42 mouse cellular contexts compared by ENCODE assay signal in genomic region chr4:86558228-86558627, GRCm38 (mm10). TPM values are rescaled to one million over a fixed set of nuclear protein-coding genes. Genes with fewer than 3 reads are reported as not detected.
"Had no signal": no experiment of that assay in that cellular context is flagged by ENCODE, and none has a peak within 500 bp of the region (broad histone marks: within the 10 kb centered on the region; RNA-seq: fewer than 3 reads in every experiment).

Saxo1 (minus strand) TSS chr4:86558328.

- H3K4me3 ChIP-seq: left cerebral cortex, adult 2 months; limb, embryonic 12.5 days; limb, embryonic 13.5 days; limb, embryonic 15.5 days; liver, embryonic 12.5 days; liver, embryonic 13.5 days; liver, embryonic 15.5 days; lung, embryonic 15.5 days; megakaryocyte, embryonic 14.5 days; midbrain, embryonic 10.5 days; midbrain, embryonic 12.5 days; midbrain, embryonic 13.5 days; midbrain, embryonic 15.5 days; myocyte had no signal

- H3K27ac ChIP-seq: left cerebral cortex, adult 2 months; limb, embryonic 12.5 days; limb, embryonic 13.5 days; limb, embryonic 15.5 days; liver, embryonic 12.5 days; liver, embryonic 13.5 days; liver, embryonic 14.5 days; liver, embryonic 15.5 days; lung, embryonic 15.5 days; macrophage; midbrain, embryonic 10.5 days; midbrain, embryonic 12.5 days; midbrain, embryonic 13.5 days; midbrain, embryonic 15.5 days had no signal

- ATAC-seq: liver, embryonic 12.5 days; liver, postnatal 0 days; lung, postnatal 0 days; midbrain, embryonic 13.5 days; midbrain, embryonic 15.5 days; midbrain, embryonic 16.5 days had no signal

- H3K4me2 ChIP-seq: limb, embryonic 12.5 days; limb, embryonic 13.5 days; limb, embryonic 15.5 days; liver, embryonic 11.5 days; liver, embryonic 12.5 days; liver, embryonic 13.5 days; liver, embryonic 15.5 days; lung, embryonic 14.5 days; lung, embryonic 15.5 days; midbrain, embryonic 12.5 days; midbrain, embryonic 13.5 days; midbrain, embryonic 15.5 days had no signal

- DNase-seq: left cerebral cortex, postnatal 4 days; liver; liver, embryonic 13.5 days; liver, postnatal 0 days; lung, adult 18-20 months; lung, adult 2 months; lung, embryonic 14.5 days; lung, postnatal 10 days; lung, postnatal 14 days; lung, postnatal 36 days; lung, postnatal 4 days; midbrain, embryonic 14.5 days had no signal

- H3K27me3 ChIP-seq: limb, embryonic 12.5 days; limb, embryonic 13.5 days; limb, embryonic 15.5 days; liver, embryonic 13.5 days; liver, embryonic 15.5 days; lung, embryonic 15.5 days; midbrain, embryonic 12.5 days; midbrain, embryonic 13.5 days; midbrain, embryonic 15.5 days had no signal

- H3K9ac ChIP-seq: limb, embryonic 12.5 days; limb, embryonic 13.5 days; limb, embryonic 15.5 days; liver, embryonic 12.5 days; liver, embryonic 13.5 days; liver, embryonic 14.5 days; liver, embryonic 15.5 days; liver, postnatal 0 days; lung, embryonic 14.5 days; lung, embryonic 15.5 days; midbrain, embryonic 12.5 days; midbrain, embryonic 13.5 days; midbrain, embryonic 15.5 days had no signal

- H3K9me3 ChIP-seq: limb, embryonic 12.5 days; limb, embryonic 13.5 days; limb, embryonic 15.5 days; liver, embryonic 12.5 days; liver, embryonic 13.5 days; liver, embryonic 15.5 days; lung, embryonic 15.5 days; megakaryocyte, embryonic 14.5 days; midbrain, embryonic 10.5 days; midbrain, embryonic 12.5 days; midbrain, embryonic 13.5 days; midbrain, embryonic 15.5 days had no signal

- H3K4me1 ChIP-seq: limb, embryonic 15.5 days; liver, embryonic 12.5 days; liver, embryonic 13.5 days; liver, embryonic 15.5 days; lung, embryonic 15.5 days; midbrain, embryonic 10.5 days; midbrain, embryonic 12.5 days; midbrain, embryonic 13.5 days; midbrain, embryonic 15.5 days had no signal

- H3K36me3 ChIP-seq: limb, embryonic 12.5 days; limb, embryonic 13.5 days; limb, embryonic 15.5 days; liver, embryonic 12.5 days; liver, embryonic 13.5 days; liver, embryonic 15.5 days; lung, embryonic 15.5 days; midbrain, embryonic 10.5 days; midbrain, embryonic 12.5 days; midbrain, embryonic 13.5 days; midbrain, embryonic 15.5 days had no signal

RNA-seq across cellular contexts. Expression of gene Saxo1, which starts in this region (rescaled TPM):
- total RNA-seq: left cerebral cortex, adult 18-20 months; left cerebral cortex, adult 2 months; left cerebral cortex, adult 8-10 months; left cerebral cortex, postnatal 14 days; left cerebral cortex, postnatal 25 days; left cerebral cortex, postnatal 36 days; left cerebral cortex, postnatal 4 days; liver, adult 2 months; megakaryocyte progenitor cell, adult 5-6 weeks; megakaryocyte, adult 5-6 weeks; megakaryocyte-erythroid progenitor cell, adult 5-6 weeks; monocyte, adult 5-6 weeks had no signal
- polyA plus RNA-seq: liver, adult 2 months; liver, embryonic 11.5 days; liver, embryonic 12.5 days; liver, embryonic 13.5 days; liver, embryonic 14.5 days; liver, embryonic 15.5 days; liver, embryonic 16.5 days; liver, postnatal 0 days; lung, adult 2 months; lung, embryonic 14.5 days; lung, embryonic 15.5 days; lung, embryonic 16.5 days; macrophage; midbrain, embryonic 10.5 days; midbrain, embryonic 12.5 days; midbrain, embryonic 13.5 days; midbrain, embryonic 14.5 days; midbrain, embryonic 15.5 days; midbrain, embryonic 16.5 days; myocyte had no signal
